Mouse (Mus musculus): Measurements from ENCODE around the gene Bcl11b. TPM values are rescaled to one million over a fixed set of nuclear protein-coding genes. Genes with fewer than 3 reads are reported as not detected.

The Bcl11b gene
- total and polyA plus RNA-seq, 3 experiments: not detected

DNA sequence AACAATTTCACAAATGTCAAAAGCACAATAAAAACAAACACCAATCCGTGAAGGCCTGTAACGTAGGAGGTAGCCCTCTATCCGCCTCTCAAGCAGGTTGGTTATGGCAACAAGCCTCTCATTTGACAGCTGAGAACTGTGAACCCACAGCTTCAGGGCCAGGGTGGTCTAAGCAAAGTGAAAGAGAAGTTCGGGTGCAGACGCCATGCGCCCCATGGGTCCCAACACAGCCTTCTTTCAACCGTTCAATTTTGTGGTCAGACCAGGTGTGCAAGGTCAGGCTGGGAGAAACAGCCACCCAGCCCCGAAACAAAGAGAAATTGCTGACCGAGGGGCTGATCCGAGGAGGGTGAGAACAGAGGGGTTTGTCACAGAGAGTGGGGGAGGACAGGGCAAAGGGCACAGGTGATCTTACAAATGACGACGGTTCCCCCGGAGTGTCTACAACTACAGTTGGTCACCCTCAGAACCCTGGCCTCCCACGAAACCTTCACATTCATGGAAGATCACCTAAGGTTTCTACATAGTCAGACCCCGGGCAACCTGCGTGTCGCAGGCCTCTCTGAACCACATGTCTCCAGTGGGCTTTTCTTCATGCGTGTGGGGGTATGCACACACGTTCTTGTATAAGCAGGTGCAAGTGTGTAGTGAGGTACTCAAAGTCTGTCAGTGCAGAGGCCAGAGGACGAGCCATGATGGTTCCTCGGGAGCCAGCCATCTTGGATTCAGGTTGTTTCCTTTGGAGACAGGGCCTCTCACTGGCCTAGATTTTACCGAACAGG is 77.1 kb downstream of the Bcl11b start:
- Histone ChIP-seq H3K4me3 (replicated peaks in 1 of 3; ENCODE audit: low read depth in 2 of 3, low read length in 2 of 3, poor library complexity in 1 of 3) (no peak overlapping the region), H3K4me2 (ENCODE audit: insufficient read depth, low read depth, poor library complexity, severe bottlenecking) (no peak overlapping the region), H3K4me1 (ENCODE audit: control insufficient read depth in 1 of 2, insufficient read depth in 2 of 2) (no peaks in the 10 kb centered on the region), H3K36me3 (replicated peaks in 1 of 2; ENCODE audit: control insufficient read depth in 1 of 2, insufficient read depth in 1 of 2, low read length in 1 of 2) (no peaks in the 10 kb centered on the region), H3K9ac (ENCODE audit: insufficient read depth, low read depth) (no peak overlapping the region), H3K27ac (ENCODE audit: insufficient read depth, low read depth) (no peak overlapping the region), H3K9me3 (replicated peaks; ENCODE audit: low read length) (peaks cover 93% of the 10 kb centered on the region), H3K27me3 (replicated peaks) (no peaks in the 10 kb centered on the region), H3K79me2 (replicated peaks; ENCODE audit: control insufficient read depth, extremely low read depth, insufficient read depth, poor library complexity, severe bottlenecking) (no peaks in the 10 kb centered on the region)
- TF ChIP-seq IRF4 (IDR thresholded peaks at IDR 0.05; ENCODE audit: low read depth, low read length): no peak
- TF ChIP-seq POLR2AphosphoS2 (IDR thresholded peaks at IDR 0.05; ENCODE audit: low read depth, low read length): no peak
- TF ChIP-seq ZMIZ1 (IDR thresholded peaks at IDR 0.05; ENCODE audit: low read depth, low read length): no peak
- no peak for TF ChIP-seq CHD2 (IDR thresholded peaks at IDR 0.05; ENCODE audit: low read length)
- TF ChIP-seq ZNF384 (IDR thresholded peaks at IDR 0.05; ENCODE audit: low read depth, low read length): no peak
- TF ChIP-seq MYC (IDR thresholded peaks at IDR 0.05; ENCODE audit: low read depth, low read length): no peak
- TF ChIP-seq NELFE (IDR thresholded peaks at IDR 0.05; ENCODE audit: low read depth, low read length): no peak
- no peak for TF ChIP-seq MAFK (IDR thresholded peaks at IDR 0.05; ENCODE audit: insufficient replicate concordance, low read length)
- TF ChIP-seq ZKSCAN1 (IDR thresholded peaks at IDR 0.05; ENCODE audit: borderline replicate concordance, low read depth, low read length): no peak
- TF ChIP-seq KAT2A (IDR thresholded peaks at IDR 0.05; ENCODE audit: insufficient replicate concordance, low read length): no peak
- no peak for TF ChIP-seq JUN (IDR thresholded peaks at IDR 0.05; ENCODE audit: insufficient read depth, low read depth, low read length)
- no peak for TF ChIP-seq TCF12 (IDR thresholded peaks at IDR 0.05; ENCODE audit: low read depth, low read length)
- dilution Hi-C loops (cut with MboI; ENCODE audit: extremely low pct_ligation_motif_present, extremely low pct_unique_long_range_greater_than_20kb, low sequenced_read_pairs) (no loop called here), in situ Hi-C loops (cut with MboI; ENCODE audit: low pct_ligation_motif_present, low pct_unique_long_range_greater_than_20kb, low sequenced_read_pairs) (no loop called here)
- DNase-seq (ENCODE audit: extremely low read depth): no peak

DNA sequence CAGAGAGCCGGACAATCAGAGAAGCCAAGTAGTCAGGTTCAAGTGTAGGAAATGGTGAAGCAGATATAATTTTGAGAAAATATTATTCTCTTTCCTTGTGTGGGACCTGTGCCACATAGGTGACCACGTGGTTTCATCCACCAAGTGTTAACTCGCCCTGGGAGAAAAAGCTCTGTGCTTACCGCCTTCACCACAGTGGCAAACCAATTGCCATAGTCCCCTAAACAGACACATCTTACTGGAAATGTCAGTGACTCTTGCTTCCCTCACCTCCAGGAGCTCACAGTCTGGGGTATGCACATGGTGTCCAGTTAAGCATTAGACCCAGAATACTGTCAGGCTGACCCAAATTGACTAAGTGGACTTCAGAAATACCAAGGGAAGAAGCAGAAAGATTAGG is 78.7 kb downstream of the Bcl11b start:
- in situ Hi-C loops (cut with MboI; ENCODE audit: low pct_ligation_motif_present, low pct_unique_long_range_greater_than_20kb, low sequenced_read_pairs): no loop called here
- Histone ChIP-seq H3K36me3 (replicated peaks in 1 of 2; ENCODE audit: control insufficient read depth in 1 of 2, insufficient read depth in 1 of 2, low read length in 1 of 2) (no peaks in the 10 kb centered on the region), H3K4me2 (ENCODE audit: insufficient read depth, low read depth, poor library complexity, severe bottlenecking) (no peak overlapping the region), H3K9me3 (replicated peaks; ENCODE audit: low read length) (peaks cover 93% of the 10 kb centered on the region), H3K9ac (ENCODE audit: insufficient read depth, low read depth) (no peak overlapping the region), H3K4me1 (ENCODE audit: control insufficient read depth in 1 of 2, insufficient read depth in 2 of 2) (no peaks in the 10 kb centered on the region), H3K27ac (ENCODE audit: insufficient read depth, low read depth) (no peak overlapping the region), H3K27me3 (replicated peaks) (no peaks in the 10 kb centered on the region), H3K4me3 (replicated peaks in 1 of 3; ENCODE audit: low read depth in 2 of 3, low read length in 2 of 3, poor library complexity in 1 of 3) (no peak overlapping the region), H3K79me2 (replicated peaks; ENCODE audit: control insufficient read depth, extremely low read depth, insufficient read depth, poor library complexity, severe bottlenecking) (no peaks in the 10 kb centered on the region)
- no peak for DNase-seq (ENCODE audit: extremely low read depth)
- TF ChIP-seq CHD2 (IDR thresholded peaks at IDR 0.05; ENCODE audit: low read length) (no peak), ZNF384 (IDR thresholded peaks at IDR 0.05; ENCODE audit: low read depth, low read length) (no peak), JUND (conservative IDR thresholded peaks at IDR 0.05; ENCODE audit: low read depth, low read length) (no peak), MYC (IDR thresholded peaks at IDR 0.05; ENCODE audit: low read depth, low read length) (no peak)
- dilution Hi-C loops (cut with MboI; ENCODE audit: extremely low pct_ligation_motif_present, extremely low pct_unique_long_range_greater_than_20kb, low sequenced_read_pairs): no loop called here
